Mouse (Mus musculus): ENCODE measurements at regions not wholly inside any gene's neighbourhood (a gene's known extent, or its start where the extent isn't known, plus 50 kb on each side); places are given as distances from the start of the nearest gene placed in this dataset.

DNA sequence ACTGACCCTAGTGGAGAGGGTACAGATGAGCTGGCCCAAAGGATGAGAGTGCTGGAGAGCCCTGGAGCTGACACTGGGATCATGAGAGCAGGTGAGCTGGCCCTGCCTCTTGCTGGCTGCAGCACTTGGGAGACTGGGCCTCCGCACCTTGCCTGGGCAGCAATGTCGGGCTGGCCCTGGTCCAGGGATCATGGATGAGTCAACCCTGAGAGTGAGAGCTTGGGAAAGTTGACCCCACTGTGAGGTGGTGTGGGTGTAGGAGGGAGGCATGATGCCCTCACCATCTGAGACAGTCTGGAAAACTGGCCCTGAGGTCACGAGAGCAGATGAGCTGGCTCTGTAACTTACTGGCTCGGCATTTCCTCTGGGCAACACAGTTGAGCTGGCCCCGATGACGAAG, 140.1 kb upstream of the Cadm1 start:
- CTCF ChIA-PET: no interaction called here

DNA sequence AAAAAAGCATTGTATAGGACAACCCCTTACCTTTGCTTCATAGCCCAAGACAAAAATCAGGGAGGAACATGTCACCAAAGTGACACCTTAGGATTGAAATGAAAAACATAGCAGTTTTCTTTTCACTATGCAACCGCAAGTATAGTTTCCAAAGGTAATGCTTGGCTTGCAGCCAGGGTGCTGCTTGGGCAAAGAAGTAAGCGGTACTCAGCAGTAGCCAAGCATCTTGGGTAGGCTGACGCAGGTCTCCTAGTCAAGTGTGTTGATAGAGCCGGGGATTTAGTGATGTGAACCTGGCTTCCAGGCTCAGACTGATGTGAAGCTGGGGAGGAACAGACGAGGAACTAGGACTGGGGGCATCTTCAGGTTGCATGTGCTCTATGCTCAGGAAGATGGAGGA, 138.3 kb upstream of the Cadm1 start:
- CTCF ChIA-PET: no interaction called here

- CTCF ChIA-PET: no interaction called here
Observed at GRCm38 (mm10) chr9:47399598-47399997, 130.4 kb upstream of the Cadm1 start.

DNA sequence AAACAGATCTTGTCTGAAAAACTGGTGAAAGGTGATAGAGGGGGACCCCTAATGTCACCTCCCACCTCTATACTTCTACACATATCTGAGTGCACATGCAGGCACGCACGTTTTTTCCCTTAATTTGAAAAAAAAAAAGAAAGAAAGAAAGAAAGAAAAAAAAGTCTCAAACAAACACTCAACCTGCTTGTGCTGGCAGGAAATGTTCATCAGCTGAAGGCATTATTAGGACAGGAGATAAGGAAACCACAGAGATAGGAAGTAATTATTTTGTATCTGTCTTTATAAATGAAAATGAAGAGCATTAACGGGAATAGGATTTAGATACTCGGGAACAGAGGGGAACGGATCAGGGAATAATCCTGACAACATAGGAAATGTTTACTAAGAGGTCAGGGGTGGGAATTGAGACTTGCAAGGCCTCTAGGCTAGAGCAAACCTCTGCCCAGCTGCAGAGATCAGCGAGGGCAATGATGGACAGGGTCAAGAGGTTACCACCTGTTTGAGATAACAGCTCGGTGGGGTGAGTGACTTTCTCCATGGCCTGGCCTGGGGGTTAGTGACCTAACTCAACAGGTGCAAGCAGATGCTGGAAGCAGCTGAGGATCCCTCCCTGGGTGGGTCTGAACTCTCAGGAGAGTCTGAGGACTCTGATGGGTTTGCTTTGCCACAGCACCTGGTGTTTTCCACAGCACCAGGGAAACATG, 129.7 kb upstream of the Cadm1 start:
- CTCF ChIA-PET: no interaction called here

DNA sequence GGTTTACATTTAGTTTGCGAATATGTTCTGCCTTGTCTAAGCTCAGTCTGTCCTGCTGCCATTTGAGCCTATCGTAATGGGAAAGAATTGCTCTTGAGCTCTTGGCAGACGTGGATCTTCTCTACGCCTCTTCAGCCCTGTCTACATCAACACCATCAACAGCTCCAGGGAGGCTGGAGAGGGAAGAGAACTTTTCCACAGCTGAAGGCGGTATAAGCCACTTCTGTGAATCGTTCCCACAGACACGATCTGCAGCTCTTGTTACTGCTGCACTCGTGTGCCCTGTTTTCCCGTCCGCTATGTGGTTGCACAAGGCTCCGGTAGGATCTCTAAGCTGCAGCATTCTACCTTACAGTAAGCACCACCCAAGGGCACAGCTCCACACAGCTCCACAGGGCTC, 128.5 kb upstream of the Cadm1 start:
- CTCF ChIA-PET: no interaction called here

DNA sequence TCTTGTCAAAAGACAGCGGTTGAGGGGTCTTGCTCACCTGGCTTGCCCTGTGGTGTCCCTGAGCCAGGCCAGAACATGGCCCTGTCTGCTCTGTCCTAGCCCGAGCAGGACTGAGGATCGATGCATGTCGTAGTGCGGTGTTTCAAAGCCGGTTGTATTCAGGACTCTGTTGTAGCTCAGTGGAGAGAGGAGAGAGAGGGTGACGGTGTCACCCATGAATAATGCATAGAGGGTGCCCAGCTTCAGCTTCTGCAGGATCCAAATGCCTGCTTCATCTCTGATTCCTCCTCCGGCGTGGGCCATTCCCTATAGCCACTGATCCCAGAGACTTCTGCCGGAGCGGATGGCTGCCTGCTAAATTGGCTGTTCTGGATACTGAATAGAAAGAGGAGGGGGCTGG, 126.7 kb upstream of the Cadm1 start:
- CTCF ChIA-PET: no interaction called here

GRCm38 (mm10) chr9:47404821-47405220, 125.2 kb upstream of the Cadm1 start:
- CTCF ChIA-PET: no interaction called here

DNA sequence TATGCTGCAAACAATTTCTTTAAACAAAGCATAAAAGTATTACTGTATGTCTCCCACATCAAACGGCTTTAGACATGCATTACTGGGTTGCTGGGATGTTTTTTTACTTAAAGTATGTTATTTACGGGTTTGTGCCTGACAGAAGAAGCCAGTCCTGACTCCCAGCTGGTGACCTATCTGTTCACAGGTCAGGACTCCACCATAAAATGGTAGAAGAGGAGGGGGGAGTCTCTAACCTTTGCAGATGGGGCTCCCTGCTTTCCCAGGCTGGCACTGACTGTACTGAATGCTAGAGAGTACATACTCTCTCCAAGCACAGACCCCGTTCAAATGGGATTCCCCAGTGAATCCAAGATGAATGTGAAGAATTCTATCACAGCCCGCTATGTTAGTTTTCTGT, 124.4 kb upstream of the Cadm1 start:
- CTCF ChIA-PET: no interaction called here

DNA sequence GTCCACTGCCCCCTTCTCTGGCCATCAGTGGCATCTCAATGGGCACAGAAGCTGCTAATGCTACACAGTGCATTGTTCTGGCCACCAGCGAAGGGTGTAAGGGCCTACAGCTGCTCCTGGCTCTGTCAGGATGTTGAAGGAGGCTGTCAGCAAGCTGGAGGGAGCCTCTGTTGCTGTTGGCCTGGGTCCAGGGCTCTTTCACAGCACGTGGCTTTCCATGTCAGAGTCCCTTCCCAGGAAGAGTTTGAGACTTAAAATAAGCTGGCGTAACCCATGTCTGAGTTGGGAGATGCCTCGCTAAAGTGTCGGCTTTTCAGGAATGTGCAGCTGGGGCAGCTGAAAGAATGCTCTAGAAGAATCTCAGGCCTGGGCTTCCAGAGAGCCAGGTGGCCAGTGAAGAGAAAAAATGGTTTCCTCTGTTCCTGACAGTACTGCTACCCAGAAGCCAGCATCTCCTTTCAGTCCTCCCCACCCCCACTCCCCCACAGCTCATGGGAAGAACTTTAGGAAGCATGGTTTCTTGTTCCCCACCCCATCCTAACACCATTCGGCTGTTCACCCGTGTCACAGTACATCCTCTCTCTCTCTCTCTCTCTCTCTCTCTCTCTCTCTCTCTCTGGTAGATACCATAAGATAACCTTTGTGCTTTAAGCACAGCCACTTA, 122.8 kb upstream of the Cadm1 start:
- CTCF ChIA-PET: no interaction called here

DNA sequence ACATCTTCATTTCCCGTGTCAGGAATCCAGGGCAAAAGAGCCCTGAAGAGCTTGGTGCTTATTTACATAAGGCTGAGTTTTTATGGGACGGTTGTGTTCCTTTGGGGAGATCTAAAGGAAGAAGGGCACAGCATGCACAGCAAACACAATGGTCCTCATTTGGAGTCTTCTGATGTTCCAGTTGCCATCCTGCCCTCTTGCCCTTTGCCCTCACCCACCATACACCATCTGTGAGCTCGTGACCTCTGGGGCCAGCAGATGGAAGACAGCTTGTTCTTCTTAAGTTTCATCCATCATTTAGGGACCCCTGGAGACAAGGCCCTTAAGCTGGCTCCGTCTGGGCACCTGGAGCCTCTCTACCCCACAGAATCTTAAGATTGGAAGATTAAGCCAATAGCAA, 121.9 kb upstream of the Cadm1 start:
- CTCF ChIA-PET: no interaction called here

DNA sequence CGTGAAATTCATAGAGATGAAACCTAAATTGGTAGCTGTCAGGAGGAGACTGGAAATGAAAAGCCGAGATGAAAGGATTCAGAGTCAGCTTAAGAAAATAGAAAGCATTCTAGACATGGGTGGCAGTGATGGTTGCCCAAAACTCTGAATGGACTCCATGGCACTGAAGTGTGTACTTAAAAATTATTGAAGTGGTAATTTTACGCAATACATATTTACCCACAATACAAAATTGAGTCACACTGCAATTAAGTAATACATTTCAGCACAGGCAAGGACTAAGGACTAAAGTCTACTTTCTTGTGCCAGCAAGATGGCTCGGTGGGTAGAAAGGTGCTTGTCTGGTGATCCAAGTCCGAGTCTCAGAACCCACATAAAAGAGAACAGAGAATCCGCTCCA, 120.4 kb upstream of the Cadm1 start:
- CTCF ChIA-PET: no interaction called here

DNA sequence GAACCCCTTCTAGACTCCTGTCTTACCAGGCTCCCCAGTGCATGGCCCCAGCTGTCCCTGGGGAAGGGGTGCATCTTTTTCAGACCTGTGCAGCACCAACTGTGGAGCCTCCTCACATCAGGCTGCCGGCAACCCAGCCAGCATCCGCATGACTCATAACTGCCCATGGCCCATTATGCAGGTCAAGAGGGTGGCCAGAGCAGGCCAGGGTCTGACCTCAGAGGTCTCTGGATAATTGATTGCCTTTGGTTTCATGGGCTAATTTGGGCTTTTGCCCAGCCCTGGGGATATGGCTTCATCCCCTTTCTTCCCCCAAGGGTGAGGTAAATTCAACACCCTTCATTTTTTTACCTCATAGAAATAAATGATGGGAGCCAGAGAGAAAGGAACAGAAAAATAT, 117.2 kb upstream of the Cadm1 start:
- CTCF ChIA-PET: no interaction called here

DNA sequence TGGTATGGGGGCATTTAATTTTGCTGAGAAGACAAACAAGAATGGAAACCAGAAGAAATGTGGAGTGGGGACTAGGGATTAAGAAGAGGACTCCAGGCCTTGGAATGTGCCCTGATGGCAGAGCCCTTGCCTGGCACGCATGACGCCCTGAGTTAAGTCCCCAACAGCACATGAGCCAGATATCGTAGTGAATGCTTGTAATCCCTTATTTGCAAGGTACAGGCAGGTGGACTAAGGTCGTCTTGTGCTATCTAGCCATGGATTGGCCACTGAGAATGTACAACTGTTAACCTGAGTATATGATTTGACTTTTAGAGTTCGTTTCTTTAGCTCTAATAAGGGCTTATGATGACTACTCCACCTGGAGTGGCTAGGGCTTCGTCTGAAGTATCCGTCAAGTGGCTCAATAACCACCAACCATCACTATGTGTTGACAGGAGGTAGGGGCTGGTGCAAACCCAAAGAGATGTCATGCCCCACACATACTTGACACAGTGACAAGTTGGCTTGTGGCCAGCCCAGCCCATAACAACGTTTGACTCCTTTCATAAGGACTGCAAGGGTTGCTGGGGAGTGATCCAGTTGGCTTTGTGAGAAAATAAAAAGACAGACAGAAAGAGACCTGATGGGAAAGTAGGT, 115.5 kb upstream of the Cadm1 start:
- CTCF ChIA-PET: no interaction called here

DNA sequence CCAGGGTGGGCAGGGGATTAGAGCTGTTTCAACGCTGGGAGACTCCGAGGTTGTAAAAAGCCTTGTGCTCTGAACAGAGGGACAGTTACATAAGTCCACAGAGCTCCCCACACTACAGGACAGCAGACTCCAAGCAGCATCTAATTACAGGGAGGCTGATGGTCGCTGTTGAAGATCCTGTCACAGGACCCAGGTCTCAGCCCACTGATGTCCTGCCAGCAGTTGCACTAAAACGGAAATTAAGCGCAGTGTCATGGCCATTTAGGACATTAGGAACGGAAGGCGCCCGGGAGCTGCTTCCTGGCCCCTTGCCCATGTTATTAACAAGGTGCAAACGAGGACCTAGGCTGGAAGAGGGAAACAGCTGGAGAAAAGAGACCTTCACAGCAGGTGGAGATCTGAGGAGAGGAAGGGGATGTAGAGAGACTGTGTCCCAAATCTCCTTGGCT, 107.8 kb upstream of the Cadm1 start:
- CTCF ChIA-PET: no interaction called here

- CTCF ChIA-PET: no interaction called here
Observed at GRCm38 (mm10) chr9:47422741-47423461, 107.1 kb upstream of the Cadm1 start.

GRCm38 (mm10) chr9:47423462-47423832, 106.5 kb upstream of the Cadm1 start:
- CTCF ChIA-PET: no interaction called here

DNA sequence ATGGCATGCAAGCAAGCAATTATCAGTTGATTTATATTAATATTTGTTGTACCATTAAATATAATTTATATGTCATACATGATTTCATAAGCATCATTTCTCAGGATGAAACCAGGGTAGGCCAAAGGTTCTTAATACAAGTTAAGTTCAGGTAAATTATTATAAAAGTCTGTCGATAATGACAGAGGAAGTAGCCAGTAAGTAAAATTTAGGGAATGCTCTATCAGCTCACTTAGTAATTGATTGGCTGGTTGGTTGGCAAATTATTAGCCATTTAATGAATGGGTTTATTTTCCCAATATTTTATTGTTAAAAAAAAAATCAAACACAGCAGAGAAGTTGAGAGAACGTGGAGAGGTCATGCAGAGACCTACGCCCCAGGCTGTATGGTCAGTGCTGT, 105.8 kb upstream of the Cadm1 start:
- CTCF ChIA-PET: no interaction called here

- CTCF ChIA-PET: no interaction called here
Observed at GRCm38 (mm10) chr9:47426712-47427111, 103.3 kb upstream of the Cadm1 start.

DNA sequence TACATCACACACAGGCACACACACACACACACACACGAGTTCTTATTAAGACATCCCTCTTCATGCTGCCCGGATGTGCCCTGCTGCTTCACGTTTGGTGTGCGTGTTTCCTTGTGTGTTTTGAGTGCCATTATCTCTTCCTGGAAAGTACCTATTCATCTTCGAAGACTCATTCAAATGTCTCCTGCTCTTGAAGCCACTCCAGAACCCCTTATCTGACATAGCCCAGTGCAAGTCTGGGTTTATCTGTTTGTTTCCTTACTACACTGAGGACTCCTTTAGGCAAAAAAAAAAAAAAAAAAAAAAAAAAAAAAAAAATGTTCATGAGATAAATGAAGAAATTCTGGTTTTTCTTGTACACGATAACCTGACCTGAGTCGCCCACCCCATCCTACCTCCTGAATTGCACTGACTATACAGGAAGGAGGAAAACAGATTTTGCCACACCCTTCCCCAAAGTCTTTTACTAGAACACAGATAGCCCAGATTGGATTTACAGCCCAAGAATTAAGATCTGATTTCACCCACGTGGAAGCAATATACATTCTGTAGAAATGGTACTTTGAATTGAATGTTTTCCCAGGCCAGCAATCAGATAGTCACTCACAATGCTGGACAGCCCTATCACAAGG, 101.1 kb upstream of the Cadm1 start:
- CTCF ChIA-PET: no interaction called here

- CTCF ChIA-PET: no interaction called here
Observed at GRCm38 (mm10) chr9:47429691-47430090, 100.3 kb upstream of the Cadm1 start.

DNA sequence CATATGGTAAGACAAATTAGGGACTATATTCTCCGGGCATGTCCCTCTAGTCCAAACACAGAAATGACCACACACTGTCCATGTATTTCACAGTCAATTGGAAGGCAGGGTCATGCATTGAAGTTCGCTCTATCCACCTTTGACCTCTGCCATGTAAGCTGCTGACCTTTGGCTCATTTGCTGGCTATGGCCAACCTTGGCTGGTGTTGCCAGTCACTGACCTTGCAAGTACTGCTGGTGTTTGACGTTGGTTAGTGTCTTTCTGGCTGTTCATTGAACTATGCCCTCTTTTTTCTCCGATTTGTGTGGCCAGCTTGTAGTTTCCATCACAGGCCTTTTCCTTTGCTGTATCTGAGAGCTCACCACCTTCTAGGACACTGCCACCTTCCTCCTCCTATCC, 97.3 kb upstream of the Cadm1 start:
- CTCF ChIA-PET: no interaction called here

GRCm38 (mm10) chr9:47433185-47433584, 96.8 kb upstream of the Cadm1 start:
- CTCF ChIA-PET: no interaction called here

- CTCF ChIA-PET: no interaction called here
Observed at GRCm38 (mm10) chr9:47434091-47434490, 95.9 kb upstream of the Cadm1 start.
